Mouse (Mus musculus) midbrain, postnatal 0 days (tissue): Measurements from ENCODE around the gene Crtc1. TPM values are rescaled to one million over a fixed set of nuclear protein-coding genes. Genes with fewer than 3 reads are reported as not detected.

Experiments used
- ATAC-seq: fragments of 200-750 bp; cut with Nextera tagmentation; 2 replicates; pipeline ENCODE4 v1.8.0; 2017; ENCODE audit warnings: moderate number of reproducible peaks, mild to moderate bottlenecking, moderate TSS enrichment, moderate library complexity; ENCODE audit not compliant: low FRiP score
- DNase-seq: peaks from one replicate; pipeline ENCODE4 v3.0.0-alpha.2; 2015; ENCODE audit warnings: low spot score
- H3K27ac ChIP-seq: fragments of 300-500 bp; sonication (generic); 2 replicates; pipeline ENCODE4 v1.5.1; 2014; ENCODE audit warnings: low read depth, mild to moderate bottlenecking, low read length, mixed read lengths
- H3K27me3 ChIP-seq: fragments of 300-500 bp; sonication (generic); 2 replicates; pipeline ENCODE4 v1.6.1; 2014; ENCODE audit warnings: low read length, control low read depth, mixed read lengths; ENCODE audit not compliant: insufficient read depth
- H3K36me3 ChIP-seq: fragments of 300-500 bp; sonication (generic); 2 replicates; pipeline ENCODE4 v1.6.1; 2014; ENCODE audit warnings: low read length, control low read depth, mixed read lengths; ENCODE audit not compliant: insufficient read depth
- H3K4me1 ChIP-seq: fragments of 300-500 bp; sonication (generic); 2 replicates; pipeline ENCODE4 v1.6.1; 2014; ENCODE audit warnings: mild to moderate bottlenecking, control low read depth, antibody characterized with exemption, low read length, mixed read lengths; ENCODE audit not compliant: insufficient read depth
- H3K4me2 ChIP-seq: fragments of 300-500 bp; sonication (generic); 2 replicates; pipeline ENCODE4 v1.6.1; 2014; ENCODE audit warnings: low read depth, mild to moderate bottlenecking, low read length, mixed read lengths; ENCODE audit not compliant: poor library complexity, severe bottlenecking
- H3K4me3 ChIP-seq: fragments of 300-500 bp; sonication (generic); 2 replicates; pipeline ENCODE4 v1.5.1; 2014; ENCODE audit warnings: low read depth, mild to moderate bottlenecking, low read length, moderate library complexity
- H3K9ac ChIP-seq: fragments of 300-500 bp; sonication (generic); replicated peaks from 2 replicates; pipeline ENCODE4 v1.6.1; 2014; ENCODE audit warnings: mild to moderate bottlenecking, low read length, moderate library complexity, mixed read lengths; ENCODE audit not compliant: poor library complexity, severe bottlenecking
- H3K9me3 ChIP-seq: fragments of 300-500 bp; sonication (generic); 2 replicates; pipeline ENCODE4 v1.6.1; 2016; ENCODE audit warnings: low read length, control low read depth
- CTCF ChIP-seq: IDR thresholded peaks from 2 replicates; pipeline ENCODE4 v1.5.1; 2016; ENCODE audit warnings: antibody characterized with exemption, mild to moderate bottlenecking
- WGBS: fragments of 180-500 bp; shearing (Covaris S2); extraction: QIAGEN DNeasy Blood & Tissue Kit; methylation state at CpG from one replicate; pipeline ENCODE4 v1.1.7; 2014; 5-methylcytosine and 5-hydroxymethylcytosine counted together
- polyA plus RNA-seq: library from polyadenylated mRNA; unstranded; fragments of >200 nt; fragmentation: Nextera tagmentation; extraction: Ambion mirVana; gene quantifications from 2 replicates; pipeline ENCODE4 v1.2.1, GENCODE M21; 2015
- total RNA-seq: library from RNA; depleted of rRNA; stranded (reverse); fragments of >200 nt; gene quantifications from 2 replicates; pipeline ENCODE4 v1.2.3, GENCODE M21; 2014

The Crtc1 gene
- total and polyA plus RNA-seq, 2 experiments from 2014 or later = 47.8 to 56.3 TPM

DNA sequence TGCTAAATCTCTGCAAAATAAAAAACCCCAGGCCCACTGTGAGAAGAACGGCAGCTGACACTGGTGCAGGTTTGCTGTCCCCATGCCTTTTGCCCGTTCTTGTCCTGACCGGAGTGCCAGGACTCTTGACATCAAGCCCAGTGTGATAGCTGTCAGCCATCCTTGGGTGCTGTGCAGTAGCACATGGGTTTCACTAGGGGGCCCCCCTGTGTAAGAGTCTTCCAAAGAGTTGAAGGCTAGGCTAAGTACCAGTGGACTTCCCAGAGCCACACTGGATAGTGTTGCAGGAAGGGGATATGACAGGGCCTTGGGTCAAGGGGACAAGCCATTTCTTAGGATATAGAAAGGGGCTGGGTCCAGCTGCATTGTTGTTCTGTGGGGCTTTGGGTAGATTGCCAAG, 56.1 kb downstream of the Crtc1 start:
- no peak overlapping the region for H3K4me2 ChIP-seq
- no peak overlapping the region for H3K9ac ChIP-seq
- ATAC-seq (peak; percentile 47), DNase-seq (peak; percentile 80)
- WGBS = 48% methylated on average over 3 of the region's 3 CpGs
- peak; percentile 82 for TF ChIP-seq CTCF
- no peak overlapping the region for H3K27ac ChIP-seq
- peaks cover 42% of the 10 kb centered on the region for H3K36me3 ChIP-seq
- peaks cover 7% of the 10 kb centered on the region; the same call in 1 of the 2 replicates for H3K27me3 ChIP-seq
- H3K4me3 ChIP-seq = no peak overlapping the region
- H3K4me1 ChIP-seq = no peaks in the 10 kb centered on the region
- no peaks in the 10 kb centered on the region for H3K9me3 ChIP-seq

DNA sequence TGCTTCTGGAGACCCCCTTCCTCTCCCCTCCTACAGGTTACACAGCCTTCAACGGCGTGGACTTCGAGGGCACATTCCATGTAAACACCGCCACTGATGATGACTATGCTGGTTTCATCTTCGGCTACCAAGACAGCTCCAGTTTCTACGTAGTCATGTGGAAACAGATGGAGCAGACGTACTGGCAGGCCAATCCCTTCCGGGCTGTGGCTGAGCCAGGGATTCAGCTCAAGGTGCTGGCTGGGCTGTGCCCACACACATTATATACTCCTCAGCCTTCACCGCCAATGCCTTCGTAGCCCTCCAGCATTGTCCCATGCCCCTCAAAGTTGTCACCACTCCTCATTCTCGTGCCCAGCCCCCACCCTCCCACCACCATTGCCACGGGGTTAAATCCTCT, 59.3 kb downstream of the Crtc1 start:
- Histone ChIP-seq H3K4me3 (no peak overlapping the region), H3K27me3 (peaks cover 39% of the 10 kb centered on the region), H3K4me1 (no peaks in the 10 kb centered on the region), H3K36me3 (peaks cover 10% of the 10 kb centered on the region), H3K27ac (no peak overlapping the region), H3K9me3 (no peaks in the 10 kb centered on the region), H3K9ac (no peak overlapping the region), H3K4me2 (no peak overlapping the region)
- DNase-seq = no peak
- TF ChIP-seq CTCF = no peak
- ATAC-seq = no peak
- 82% methylated on average over 12 of the region's 12 CpGs for WGBS

GRCm38 (mm10) chr8:70377049-70377448, 62.3 kb downstream of the Crtc1 start:
- Histone ChIP-seq H3K4me1 (no peaks in the 10 kb centered on the region), H3K4me2 (no peak overlapping the region), H3K36me3 (no peaks in the 10 kb centered on the region), H3K9me3 (no peaks in the 10 kb centered on the region), H3K27ac (no peak overlapping the region), H3K27me3 (peaks cover 57% of the 10 kb centered on the region), H3K4me3 (no peak overlapping the region), H3K9ac (no peak overlapping the region)
- ATAC-seq (no peak), DNase-seq (no peak)
- 12% methylated on average over 15 of the region's 15 CpGs for WGBS
- peak; percentile 37 for TF ChIP-seq CTCF

- Histone ChIP-seq H3K9me3 (no peaks in the 10 kb centered on the region), H3K4me3 (no peak overlapping the region), H3K9ac (no peak overlapping the region), H3K27ac (no peak overlapping the region), H3K4me1 (no peaks in the 10 kb centered on the region), H3K4me2 (0 out of 2 replicates have a peak overlapping the region, but pooled peaks have one; percentile 18), H3K36me3 (no peaks in the 10 kb centered on the region), H3K27me3 (peaks cover 57% of the 10 kb centered on the region)
- 11% methylated on average over 37 of the region's 37 CpGs for WGBS
- TF ChIP-seq CTCF = no peak
- DNase-seq (no peak), ATAC-seq (no peak)
Measured at GRCm38 (mm10) chr8:70376275-70376741, 63.1 kb downstream of the Crtc1 start.

DNA sequence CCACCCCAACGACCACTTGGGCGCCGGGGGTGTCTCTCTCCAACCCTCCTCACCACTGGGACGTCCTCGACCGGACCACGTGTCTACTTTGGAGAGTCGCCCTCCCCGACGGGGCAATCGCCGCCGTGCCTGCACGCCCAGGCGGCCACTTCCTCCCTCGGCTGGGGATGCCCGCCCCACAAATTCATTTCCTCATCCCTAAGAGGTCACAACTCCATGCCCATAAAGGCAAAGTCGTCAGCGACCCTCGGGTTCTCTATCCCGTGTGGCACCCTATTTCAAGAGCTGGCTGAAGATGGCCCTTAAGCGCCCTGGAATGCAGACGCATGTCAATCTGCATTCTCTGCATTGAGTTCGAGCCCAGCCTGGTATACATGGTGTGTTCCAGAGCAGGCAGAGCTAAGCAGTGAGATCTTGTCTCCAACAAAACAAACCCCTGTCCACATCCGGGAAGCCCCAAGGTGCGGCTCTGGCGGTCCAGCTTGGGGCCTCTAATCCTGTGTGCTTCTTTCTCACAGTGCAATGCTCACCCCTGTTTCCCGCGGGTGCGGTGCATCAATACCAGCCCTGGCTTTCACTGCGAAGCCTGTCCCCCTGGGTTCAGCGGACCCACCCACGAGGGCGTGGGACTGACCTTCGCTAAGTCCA, 64.0 kb downstream of the Crtc1 start:
- H3K4me3 ChIP-seq = peak overlapping the region; percentile 3; the same call in 1 of the 2 replicates

GRCm38 (mm10) chr8:70374318-70374927, 65.0 kb downstream of the Crtc1 start:
- Histone ChIP-seq H3K36me3 (no peaks in the 10 kb centered on the region), H3K9me3 (no peaks in the 10 kb centered on the region), H3K4me2 (peak overlapping the region; percentile 30), H3K27ac (no peak overlapping the region), H3K4me3 (peak overlapping the region; percentile 19; the same call in 1 of the 2 replicates), H3K4me1 (no peaks in the 10 kb centered on the region), H3K9ac (no peak overlapping the region), H3K27me3 (peaks cover 57% of the 10 kb centered on the region)
- DNase-seq (peak; percentile 28), ATAC-seq (peak; percentile 38; the same call in 1 of the 2 replicates)
- no peak for TF ChIP-seq CTCF
- under 1% methylated on average over 35 of the region's 53 CpGs for WGBS

More for the DNA sequence above, 64.0 kb downstream of the Crtc1 start:
- Histone ChIP-seq H3K4me1 (no peaks in the 10 kb centered on the region), H3K27me3 (peaks cover 57% of the 10 kb centered on the region), H3K9ac (no peak overlapping the region), H3K27ac (no peak overlapping the region), H3K9me3 (no peaks in the 10 kb centered on the region), H3K4me2 (no peak overlapping the region), H3K36me3 (no peaks in the 10 kb centered on the region)
- WGBS = 6% methylated on average over 35 of the region's 35 CpGs
- no peak for ATAC-seq
- DNase-seq = no peak
- no peak for TF ChIP-seq CTCF
